Mouse (Mus musculus) small intestine, adult 2 months (tissue): ENCODE results near the gene Fgf13. TPM values are rescaled to one million over a fixed set of nuclear protein-coding genes. Genes with fewer than 3 reads are reported as not detected.

Experiments
- H3K27ac ChIP-seq: fragments of 200-500 bp; 2 replicates; pipeline ENCODE4 v1.5.1; 2012; ENCODE audit warnings: low read depth, low read length, control low read depth, inconsistent platforms; ENCODE audit not compliant: insufficient read depth
- H3K27me3 ChIP-seq: fragments of 200-500 bp; 2 replicates; pipeline ENCODE4 v1.6.1; 2012; ENCODE audit warnings: mild to moderate bottlenecking, moderate library complexity, low read length, inconsistent platforms; ENCODE audit not compliant: control insufficient read depth, insufficient read depth
- H3K36me3 ChIP-seq: fragments of 200-500 bp; 2 replicates; pipeline ENCODE4 v1.6.1; 2012; ENCODE audit warnings: mild to moderate bottlenecking, low read length, control low read depth, inconsistent platforms; ENCODE audit not compliant: control insufficient read depth, insufficient read depth
- H3K4me1 ChIP-seq: fragments of 200-500 bp; 2 replicates; pipeline ENCODE4 v1.6.1; 2012; ENCODE audit warnings: low read length, inconsistent platforms, mixed read lengths; ENCODE audit not compliant: control insufficient read depth, insufficient read depth, insufficient read length
- H3K4me3 ChIP-seq: fragments of 200-500 bp; 2 replicates; pipeline ENCODE4 v1.5.1; 2012; ENCODE audit warnings: low read depth, mild to moderate bottlenecking, control low read depth, inconsistent platforms, low read length, moderate library complexity
- CTCF ChIP-seq: fragments of 200-500 bp; IDR thresholded peaks from 2 replicates; pipeline ENCODE4 v1.5.1; 2012; ENCODE audit warnings: low read depth, mild to moderate bottlenecking, control low read depth, inconsistent platforms, low read length, moderate library complexity, mixed read lengths; ENCODE audit not compliant: insufficient replicate concordance, insufficient read length; ENCODE audit errors: extremely low read depth
- POLR2A ChIP-seq: fragments of 200-500 bp; IDR thresholded peaks from 2 replicates; pipeline ENCODE4 v1.6.1; 2012; ENCODE audit warnings: low read depth, mild to moderate bottlenecking, control low read depth, inconsistent platforms, low read length, moderate library complexity
- whole genome bisulfite sequencing: fragments of 180-500 bp; shearing (Covaris S2); methylation state at CpG from one replicate; pipeline ENCODE4 v1.1.7; 2018; 5-methylcytosine and 5-hydroxymethylcytosine counted together
- polyA plus RNA-seq: library from polyadenylated mRNA; depleted of rRNA; stranded (reverse); fragments of >200 nt; gene quantifications from 2 replicates; pipeline ENCODE4 v1.2.3, GENCODE M21; 2012

Gene Fgf13
- polyA plus RNA-seq, 1 experiment: 0.87 TPM

DNA sequence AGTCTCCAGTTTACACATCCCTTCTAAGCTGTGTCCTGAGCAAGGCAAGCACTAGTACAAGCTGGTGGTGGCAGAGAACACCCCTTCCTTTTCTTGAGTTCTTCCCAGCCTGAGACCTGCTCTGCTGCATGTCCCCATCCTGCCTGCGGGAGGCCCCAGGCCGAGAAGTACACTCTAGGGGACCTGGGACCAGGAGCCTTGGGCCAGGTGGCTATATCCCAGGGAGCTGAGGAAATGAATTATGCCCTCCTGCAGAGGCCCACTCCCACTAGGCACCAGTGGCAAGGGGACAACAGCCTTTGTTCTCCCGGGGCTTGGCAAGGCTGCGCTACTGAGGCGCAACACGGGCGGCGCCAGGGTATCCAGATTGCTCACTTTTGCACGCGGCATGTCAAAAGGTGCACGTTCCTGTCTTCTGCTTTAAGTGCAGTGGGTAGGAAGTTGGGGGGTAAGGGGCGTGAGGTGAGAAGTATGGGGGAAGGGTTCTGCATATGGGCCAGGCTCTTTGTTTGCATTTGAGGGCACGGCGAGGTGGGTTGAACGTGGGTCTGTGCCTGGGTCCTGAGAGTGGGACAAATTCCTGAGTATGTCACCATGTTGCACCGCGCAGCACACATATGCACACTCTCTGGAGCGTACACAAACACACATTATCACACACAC, 1.7 kb downstream of the Fgf13 start:
- H3K36me3 ChIP-seq: no peaks in the 10 kb centered on the region
- WGBS: 21% methylated on average over 18 of the region's 18 CpGs
- no peak overlapping the region for H3K4me3 ChIP-seq
- TF ChIP-seq POLR2A: no peak
- TF ChIP-seq CTCF: no peak
- H3K27me3 ChIP-seq: no peaks in the 10 kb centered on the region
- no peaks in the 10 kb centered on the region for H3K4me1 ChIP-seq
- H3K27ac ChIP-seq: no peak overlapping the region

DNA sequence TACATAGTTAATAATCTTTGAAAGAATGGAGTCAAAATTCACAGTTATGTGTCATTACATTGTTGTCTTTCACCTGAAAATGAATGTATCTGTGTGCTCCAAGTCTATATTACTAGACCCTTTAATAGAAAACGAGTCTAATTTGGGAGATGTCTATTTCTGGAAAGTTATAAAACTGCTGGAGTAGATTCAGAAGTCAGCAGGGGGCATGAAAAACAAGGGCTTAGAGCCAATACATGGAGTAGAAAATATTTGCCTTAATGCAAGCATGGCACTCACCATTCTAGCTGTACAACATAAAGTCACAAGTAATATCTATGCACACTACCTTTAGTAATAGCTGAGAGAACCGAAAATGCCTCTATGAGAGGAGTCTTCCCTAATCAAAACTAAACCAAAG, 19.9 kb downstream of the Fgf13 start:
- no peak overlapping the region for H3K27ac ChIP-seq
- no peaks in the 10 kb centered on the region for H3K36me3 ChIP-seq
- H3K4me1 ChIP-seq: no peaks in the 10 kb centered on the region
- H3K27me3 ChIP-seq: no peaks in the 10 kb centered on the region
- TF ChIP-seq POLR2A (no peak), CTCF (no peak)
- H3K4me3 ChIP-seq: no peak overlapping the region
- WGBS: 66% methylated on average over 2 of the region's 2 CpGs

DNA sequence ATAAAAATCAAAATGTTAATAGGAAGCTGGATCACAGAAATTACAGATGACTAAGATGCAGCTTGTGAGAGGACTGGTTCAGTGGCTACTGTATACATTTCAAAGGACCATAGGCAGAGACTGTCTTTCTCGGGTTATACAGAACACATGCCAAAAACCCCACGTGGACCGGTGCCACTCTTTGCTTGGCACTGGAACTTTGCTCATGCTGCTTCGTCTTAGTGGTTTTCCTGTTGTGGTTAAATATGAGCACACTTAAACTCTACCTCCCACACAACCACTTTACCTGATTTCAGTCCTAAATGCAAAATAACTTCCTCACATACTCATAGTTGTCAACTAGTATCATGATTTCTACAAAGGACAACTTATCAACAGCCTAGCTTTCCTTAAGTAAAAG, 59.6 kb downstream of the Fgf13 start:
- WGBS: 58% methylated on average over 4 of the region's 4 CpGs

DNA sequence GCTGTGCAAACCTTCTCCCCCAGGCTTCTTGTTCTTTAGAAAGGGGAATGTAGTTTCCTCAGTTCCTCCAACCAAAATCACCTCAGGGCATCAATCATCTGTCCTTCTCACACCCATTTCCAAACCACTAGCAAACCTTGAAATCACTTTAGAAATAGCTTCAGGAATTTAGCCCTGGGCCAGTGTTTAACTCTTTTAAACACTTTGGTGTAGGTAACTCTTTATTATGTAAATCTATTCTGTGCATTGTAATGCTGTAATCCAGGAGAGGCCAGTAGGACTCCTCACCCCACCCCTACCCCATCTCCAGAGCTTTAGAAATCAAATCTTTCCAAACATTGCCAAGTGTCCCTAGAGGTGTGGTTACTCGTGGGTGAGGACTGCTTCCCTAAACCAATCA, 74.5 kb downstream of the Fgf13 start:
- WGBS: 13% methylated on average over 1 of the region's 1 CpGs
- TF ChIP-seq CTCF: no peak
- TF ChIP-seq POLR2A: no peak
- no peaks in the 10 kb centered on the region for H3K36me3 ChIP-seq
- H3K4me3 ChIP-seq: no peak overlapping the region
- no peaks in the 10 kb centered on the region for H3K4me1 ChIP-seq
- H3K27me3 ChIP-seq: no peaks in the 10 kb centered on the region
- H3K27ac ChIP-seq: no peak overlapping the region

More for the DNA sequence above, 59.6 kb downstream of the Fgf13 start:
- Histone ChIP-seq H3K36me3 (no peaks in the 10 kb centered on the region), H3K27me3 (no peaks in the 10 kb centered on the region), H3K4me3 (no peak overlapping the region), H3K27ac (no peak overlapping the region), H3K4me1 (no peaks in the 10 kb centered on the region)
- TF ChIP-seq POLR2A (no peak), CTCF (no peak)

DNA sequence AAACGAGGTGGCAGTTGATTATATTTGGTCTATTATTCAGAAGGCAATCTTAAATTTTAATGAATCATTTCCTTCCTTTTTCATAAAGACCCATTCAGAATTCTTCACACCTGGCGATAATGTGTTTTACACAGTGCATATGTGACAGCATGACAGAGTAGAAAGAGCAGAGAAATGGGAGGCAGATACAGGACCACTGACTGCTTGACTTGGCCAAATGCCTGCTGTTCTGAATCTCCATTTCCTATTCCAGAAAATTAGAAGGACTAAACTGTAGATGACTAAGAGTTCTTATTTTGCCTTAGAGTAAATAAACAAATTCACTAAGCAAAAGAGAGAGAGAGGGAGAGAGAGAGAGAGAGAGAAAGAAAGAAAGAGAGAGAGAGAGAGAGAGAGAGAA, 82.4 kb downstream of the Fgf13 start:
- H3K27ac ChIP-seq: no peak overlapping the region
- H3K4me1 ChIP-seq: no peaks in the 10 kb centered on the region
- TF ChIP-seq CTCF (no peak), POLR2A (no peak)
- no peak overlapping the region for H3K4me3 ChIP-seq
- WGBS: 46% methylated on average over 2 of the region's 2 CpGs
- H3K36me3 ChIP-seq: no peaks in the 10 kb centered on the region
- no peaks in the 10 kb centered on the region for H3K27me3 ChIP-seq

DNA sequence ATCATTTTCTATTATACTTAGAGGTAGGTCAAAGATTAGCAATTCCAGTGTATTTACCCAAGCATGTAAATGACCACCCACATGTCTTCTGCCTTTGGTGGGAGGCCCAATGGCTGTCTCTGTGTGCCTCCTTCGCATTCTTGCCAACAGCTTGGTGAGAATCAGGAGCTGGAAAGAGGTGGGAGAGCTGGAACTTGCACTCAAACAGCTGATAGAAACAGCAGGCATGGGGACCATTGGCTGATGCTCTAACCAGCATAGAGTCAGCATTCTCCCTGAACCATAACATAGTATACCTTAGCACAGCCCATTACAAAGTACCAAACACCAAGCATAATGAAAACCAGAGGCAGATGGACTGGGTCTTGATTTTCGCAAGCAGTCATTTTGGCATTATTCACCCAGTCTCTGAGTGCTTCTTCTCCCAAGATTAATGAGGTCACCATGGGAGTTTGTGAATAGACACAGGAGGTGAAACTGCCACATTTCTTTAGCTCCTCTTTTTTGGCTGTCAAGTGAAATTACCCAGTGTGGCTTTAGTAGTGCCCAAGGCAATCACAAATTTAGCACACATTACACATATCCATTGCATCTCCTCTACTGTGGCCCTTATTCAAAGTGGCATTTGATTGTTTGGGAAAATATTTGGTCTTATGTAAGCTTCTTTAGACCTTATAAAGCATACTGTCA, 165.1 kb downstream of the Fgf13 start:
- H3K4me3 ChIP-seq: no peak overlapping the region
- WGBS: 76% methylated on average over 2 of the region's 2 CpGs
- H3K27me3 ChIP-seq: no peaks in the 10 kb centered on the region
- TF ChIP-seq POLR2A: no peak
- H3K36me3 ChIP-seq: no peaks in the 10 kb centered on the region
- H3K4me1 ChIP-seq: no peaks in the 10 kb centered on the region
- no peak overlapping the region for H3K27ac ChIP-seq

DNA sequence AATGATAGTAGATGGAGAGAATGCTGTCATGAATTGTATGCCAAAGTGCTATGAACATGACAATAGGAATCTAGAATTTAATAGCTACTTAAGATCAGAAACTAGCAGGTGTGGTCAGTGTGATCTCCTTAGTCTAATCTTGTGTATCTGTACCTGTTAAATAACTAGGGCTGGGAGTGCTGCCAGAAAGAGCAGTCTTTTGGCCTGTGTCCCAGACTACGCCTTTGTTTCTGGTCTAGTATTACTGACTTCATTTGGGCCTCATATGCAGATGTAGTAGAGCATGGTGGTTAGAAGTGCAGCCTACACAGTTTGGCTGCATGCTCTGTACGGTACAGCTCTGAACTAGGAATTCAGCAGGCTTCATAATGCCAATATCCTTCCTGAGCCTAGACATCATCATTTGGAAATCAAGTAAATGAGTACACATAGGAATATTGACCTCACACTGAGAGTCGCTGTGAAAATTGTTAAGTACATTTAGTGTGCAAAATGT, 276.9 kb downstream of the Fgf13 start:
- Histone ChIP-seq H3K36me3 (no peaks in the 10 kb centered on the region), H3K4me3 (no peak overlapping the region), H3K27me3 (no peaks in the 10 kb centered on the region), H3K27ac (no peak overlapping the region), H3K4me1 (no peaks in the 10 kb centered on the region)
- WGBS: 71% methylated on average over 3 of the region's 3 CpGs
- TF ChIP-seq POLR2A: no peak
- TF ChIP-seq CTCF: no peak
